Mouse (Mus musculus) thymus, adult 2 months (tissue): ENCODE results near the gene Sh2b2. TPM values are rescaled to one million over a fixed set of nuclear protein-coding genes. Genes with fewer than 3 reads are reported as not detected.
A peak's percentile ranks its signal among the peaks of the same experiment; 100 is the strongest.

Experiments
- DNase-seq: peaks from one replicate; pipeline ENCODE4 v3.0.0; 2021
- H3K27ac ChIP-seq: fragments of 200-500 bp; 2 replicates; pipeline ENCODE4 v1.5.1; 2012; ENCODE audit warnings: low read length, control low read depth; ENCODE audit not compliant: control insufficient read depth, insufficient read depth
- H3K27me3 ChIP-seq: fragments of 200-500 bp; 2 replicates; pipeline ENCODE4 v1.6.1; 2012; ENCODE audit warnings: mild to moderate bottlenecking, low read length, moderate library complexity, mixed read lengths; ENCODE audit not compliant: control insufficient read depth, insufficient read depth
- H3K36me3 ChIP-seq: fragments of 200-500 bp; 2 replicates; pipeline ENCODE4 v1.6.1; 2012; ENCODE audit warnings: mild to moderate bottlenecking, low read length, moderate library complexity; ENCODE audit not compliant: control insufficient read depth, insufficient read depth
- H3K4me1 ChIP-seq: fragments of 200-500 bp; replicated peaks from 2 replicates; pipeline ENCODE4 v1.6.1; 2012; ENCODE audit warnings: low read length; ENCODE audit not compliant: control insufficient read depth, insufficient read depth
- H3K4me3 ChIP-seq: fragments of 200-500 bp; 2 replicates; pipeline ENCODE4 v1.5.1; 2012; ENCODE audit warnings: mild to moderate bottlenecking, low read length, control low read depth, moderate library complexity; ENCODE audit not compliant: control insufficient read depth, insufficient read depth
- CTCF ChIP-seq: fragments of 200-500 bp; IDR thresholded peaks from 2 replicates; pipeline ENCODE4 v1.5.1; 2012; ENCODE audit warnings: mild to moderate bottlenecking, control low read depth, low read length, moderate library complexity, borderline replicate concordance; ENCODE audit not compliant: control insufficient read depth, poor library complexity, insufficient read depth; ENCODE audit errors: extremely low read depth
- POLR2A ChIP-seq: fragments of 200-500 bp; IDR thresholded peaks from 2 replicates; pipeline ENCODE4 v1.6.1; 2012; ENCODE audit warnings: mild to moderate bottlenecking, low read length, control low read depth, moderate library complexity; ENCODE audit not compliant: control insufficient read depth, poor library complexity, insufficient read depth; ENCODE audit errors: extremely low read depth
- WGBS: fragments of 180-500 bp; shearing (Covaris S2); methylation state at CpG from one replicate; pipeline ENCODE4 v1.1.7; 2018; 5-methylcytosine and 5-hydroxymethylcytosine counted together
- polyA plus RNA-seq: library from polyadenylated mRNA; depleted of rRNA; stranded (reverse); fragments of >200 nt; gene quantifications from 2 replicates; pipeline ENCODE4 v1.2.3, GENCODE M21; 2012

The Sh2b2 gene
- polyA plus RNA-seq, 1 experiment, result 16.1 TPM

GRCm38 (mm10) chr5:136243851-136244761, 2.2 kb downstream of the Sh2b2 start:
- 2% methylated on average over 67 of the region's 67 CpGs for WGBS
- DNase-seq, result no peak

GRCm38 (mm10) chr5:136241161-136241560, 5.2 kb downstream of the Sh2b2 start:
- Histone ChIP-seq H3K4me3 (no peak overlapping the region), H3K27ac (no peak overlapping the region), H3K4me1 (peaks cover 31% of the 10 kb centered on the region), H3K36me3 (no peaks in the 10 kb centered on the region), H3K27me3 (no peaks in the 10 kb centered on the region)
- TF ChIP-seq CTCF, result no peak
- no peak for TF ChIP-seq POLR2A
- no peak for DNase-seq
- 60% methylated on average over 6 of the region's 6 CpGs for WGBS

More at GRCm38 (mm10) chr5:136243851-136244761, 2.2 kb downstream of the Sh2b2 start:
- Histone ChIP-seq H3K27me3 (no peaks in the 10 kb centered on the region), H3K36me3 (0 out of 2 replicates have a peak, but pooled peaks cover 3% of the 10 kb centered on the region), H3K4me3 (peak overlapping the region; percentile 60), H3K4me1 (peaks cover 31% of the 10 kb centered on the region), H3K27ac (no peak overlapping the region)
- no peak for TF ChIP-seq POLR2A
- TF ChIP-seq CTCF, result no peak

GRCm38 (mm10) chr5:136240381-136240780, 6.0 kb downstream of the Sh2b2 start:
- TF ChIP-seq CTCF (no peak), POLR2A (no peak)
- Histone ChIP-seq H3K27ac (no peak overlapping the region), H3K4me3 (no peak overlapping the region), H3K36me3 (no peaks in the 10 kb centered on the region), H3K27me3 (no peaks in the 10 kb centered on the region), H3K4me1 (peaks cover 26% of the 10 kb centered on the region)
- DNase-seq, result no peak
- WGBS, result 100% methylated on average over 1 of the region's 1 CpGs

GRCm38 (mm10) chr5:136237607-136238006, 8.7 kb downstream of the Sh2b2 start:
- WGBS, result 31% methylated on average over 19 of the region's 19 CpGs
- TF ChIP-seq POLR2A (no peak), CTCF (no peak)
- no peak for DNase-seq
- no peak overlapping the region for H3K4me3 ChIP-seq
- H3K36me3 ChIP-seq, result no peaks in the 10 kb centered on the region
- H3K27ac ChIP-seq, result no peak overlapping the region
- H3K4me1 ChIP-seq, result peaks cover 9% of the 10 kb centered on the region
- no peaks in the 10 kb centered on the region for H3K27me3 ChIP-seq

GRCm38 (mm10) chr5:136236611-136237010, 9.7 kb downstream of the Sh2b2 start:
- TF ChIP-seq POLR2A, result no peak
- TF ChIP-seq CTCF, result no peak
- H3K36me3 ChIP-seq, result no peaks in the 10 kb centered on the region
- 93% methylated on average over 5 of the region's 5 CpGs for WGBS

GRCm38 (mm10) chr5:136230348-136231035, 15.9 kb downstream of the Sh2b2 start:
- Histone ChIP-seq H3K27ac (no peak overlapping the region), H3K4me1 (no peaks in the 10 kb centered on the region), H3K36me3 (no peaks in the 10 kb centered on the region), H3K27me3 (no peaks in the 10 kb centered on the region), H3K4me3 (no peak overlapping the region)
- 82% methylated on average over 4 of the region's 4 CpGs for WGBS
- DNase-seq, result no peak
- no peak for TF ChIP-seq CTCF
- no peak for TF ChIP-seq POLR2A

More at GRCm38 (mm10) chr5:136236611-136237010, 9.7 kb downstream of the Sh2b2 start:
- Histone ChIP-seq H3K27me3 (no peaks in the 10 kb centered on the region), H3K4me3 (no peak overlapping the region), H3K27ac (no peak overlapping the region), H3K4me1 (peaks cover 8% of the 10 kb centered on the region)
- DNase-seq, result no peak
